Mouse (Mus musculus) heart, postnatal 4 days (tissue): ENCODE data around the gene Anpep. TPM values are rescaled to one million over a fixed set of nuclear protein-coding genes. Genes with fewer than 3 reads are reported as not detected.

Experiments used
- DNase-seq: peaks from one replicate; pipeline ENCODE4 v3.0.0; 2021
- total RNA-seq, 2 experiments: library from RNA; stranded (reverse); gene quantifications; 2 replicates each; pipeline ENCODE4 v1.2.3; 2021

Gene Anpep
- total RNA-seq, 2 experiments from 2014 or later = 21.0 to 21.4 TPM

DNA sequence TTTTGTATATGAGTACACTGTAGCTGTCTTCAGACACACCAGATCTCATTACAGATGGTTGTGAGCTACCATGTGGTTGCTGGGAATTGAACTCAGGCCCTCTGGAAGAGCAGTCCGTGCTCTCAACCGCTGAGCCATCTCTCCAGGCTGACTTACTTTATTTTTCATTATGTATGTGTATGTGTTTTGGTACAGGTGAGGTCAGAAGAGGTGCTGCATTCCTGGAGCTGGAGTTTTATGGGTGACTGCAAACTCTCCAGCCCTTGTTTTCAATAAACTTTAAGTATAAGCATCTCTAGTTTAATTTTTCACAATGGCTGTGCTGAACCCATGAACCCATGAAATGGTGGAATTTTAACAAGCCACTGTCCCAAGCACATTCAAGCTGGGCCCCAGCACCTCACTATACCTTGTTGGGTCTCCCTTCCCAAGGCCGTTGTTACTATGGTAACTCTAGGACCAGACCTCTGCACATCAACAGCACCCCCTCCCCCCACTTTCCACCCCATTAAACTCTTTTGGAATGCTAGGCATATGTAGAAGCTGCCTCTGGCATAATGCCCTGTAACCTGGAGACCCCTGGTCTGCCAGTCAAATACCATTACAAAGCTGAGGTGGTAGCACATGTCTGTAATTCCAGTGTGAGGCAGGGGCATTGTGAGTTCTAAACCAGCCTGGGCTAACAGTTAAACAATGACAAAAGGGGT lies 5.6 kb upstream of the Anpep start:
- no peak for DNase-seq

DNA sequence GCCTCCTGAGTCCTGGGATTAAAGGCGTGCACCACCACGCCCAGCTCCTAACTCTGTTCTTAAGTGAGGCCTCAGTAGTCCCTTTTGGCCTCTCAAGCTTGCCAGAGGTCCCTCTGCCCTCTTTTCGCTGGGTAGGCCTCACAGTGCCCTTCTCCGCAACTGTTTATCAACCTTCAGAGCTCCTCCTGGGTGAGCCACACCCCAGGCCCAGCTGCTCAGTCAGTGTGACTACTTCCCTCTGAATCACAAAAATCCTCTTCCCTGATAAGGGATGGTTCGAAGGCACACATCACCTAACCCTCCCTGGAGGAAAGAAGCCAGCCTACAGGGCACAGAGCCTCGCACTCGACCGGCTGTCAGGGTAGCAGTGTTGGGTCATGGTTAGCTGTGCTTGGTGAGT lies 935 bp upstream of the Anpep start:
- DNase-seq = no peak

DNA sequence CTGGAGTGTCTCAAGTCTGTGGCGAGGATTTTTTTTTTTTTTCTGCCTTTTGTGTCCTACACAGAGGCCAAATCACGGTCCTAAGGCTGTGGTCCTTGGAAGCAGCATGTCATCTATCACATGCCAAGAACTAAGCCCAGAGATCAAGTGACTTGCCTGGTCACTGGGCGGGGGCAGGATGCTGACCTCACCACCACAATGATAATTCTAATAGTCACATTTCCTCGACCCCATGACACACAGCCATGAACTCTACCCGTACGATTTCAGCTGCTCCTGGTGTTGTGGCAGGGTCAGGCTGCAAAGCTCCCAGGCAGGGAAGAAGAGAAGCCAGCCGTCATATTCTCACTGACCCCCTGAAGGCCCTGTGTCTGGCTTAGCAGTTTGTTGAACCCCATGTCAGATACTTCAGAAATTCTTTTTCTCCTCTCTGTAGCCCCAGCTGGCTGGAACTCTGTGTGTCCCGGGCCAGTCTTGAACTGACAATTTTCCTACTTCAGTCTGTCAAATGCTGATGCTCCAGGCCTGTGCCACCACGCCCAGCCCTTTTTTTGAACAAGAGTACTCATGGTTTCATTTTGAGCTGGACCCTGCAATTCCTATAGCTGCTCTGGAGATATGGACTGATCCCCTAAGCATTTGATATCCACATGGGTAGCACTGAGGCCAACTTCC lies 1.8 kb downstream of the Anpep start:
- peak; percentile 16 for DNase-seq

DNA sequence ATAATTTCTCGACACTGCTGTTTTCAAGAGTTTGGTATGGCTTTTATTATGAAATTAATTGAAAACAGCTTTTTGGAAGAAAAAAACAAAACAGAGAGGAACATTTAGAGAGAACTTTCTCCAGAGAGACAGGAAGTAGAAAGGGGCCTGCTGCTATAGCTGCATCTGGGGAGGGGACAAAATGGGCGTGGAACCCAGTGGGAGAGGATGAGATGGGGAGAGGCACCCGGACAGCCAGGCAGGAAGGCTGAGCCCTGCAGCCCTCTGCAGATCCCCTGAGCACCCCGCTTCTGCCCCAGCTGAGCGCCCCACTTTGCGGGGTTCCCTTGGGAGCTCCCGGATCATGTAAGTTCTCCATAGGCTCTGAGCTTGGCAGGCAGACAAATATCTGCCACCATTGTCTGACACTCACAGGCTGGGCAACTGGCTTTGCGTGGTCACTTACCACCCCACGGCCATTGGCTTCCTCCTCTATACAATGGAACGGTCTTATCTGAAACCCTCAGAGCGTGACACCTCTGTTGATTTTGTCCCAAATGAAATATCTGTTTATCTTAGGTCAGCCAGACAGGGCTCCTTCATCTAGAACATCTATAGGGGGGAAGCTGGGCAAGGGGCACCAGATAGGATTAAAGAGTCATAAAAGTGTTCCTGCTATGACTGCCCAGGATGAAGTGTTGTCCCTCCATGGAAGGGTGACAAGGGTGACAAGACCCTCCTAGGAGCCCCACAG lies 2.5 kb downstream of the Anpep start:
- DNase-seq = peak; percentile 40

DNA sequence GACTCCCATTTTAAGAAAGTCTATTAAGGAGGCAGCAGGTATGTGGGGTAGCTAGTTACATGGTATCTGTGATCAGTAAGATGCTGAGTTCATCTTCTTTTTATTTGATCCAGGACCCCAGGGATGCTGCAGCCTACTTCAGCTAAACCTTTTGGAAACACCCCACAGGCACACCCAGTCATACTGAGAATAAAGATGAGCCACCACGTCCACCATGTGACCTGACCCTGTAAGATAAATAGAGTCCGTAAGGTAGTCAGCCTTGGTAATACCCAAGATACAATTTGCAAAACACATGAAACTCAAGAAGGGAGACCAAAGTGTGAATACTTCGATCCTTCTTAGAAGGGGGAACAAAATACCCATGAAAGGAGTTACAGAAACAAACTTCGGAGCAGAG lies 4.6 kb downstream of the Anpep start:
- no peak for DNase-seq

DNA sequence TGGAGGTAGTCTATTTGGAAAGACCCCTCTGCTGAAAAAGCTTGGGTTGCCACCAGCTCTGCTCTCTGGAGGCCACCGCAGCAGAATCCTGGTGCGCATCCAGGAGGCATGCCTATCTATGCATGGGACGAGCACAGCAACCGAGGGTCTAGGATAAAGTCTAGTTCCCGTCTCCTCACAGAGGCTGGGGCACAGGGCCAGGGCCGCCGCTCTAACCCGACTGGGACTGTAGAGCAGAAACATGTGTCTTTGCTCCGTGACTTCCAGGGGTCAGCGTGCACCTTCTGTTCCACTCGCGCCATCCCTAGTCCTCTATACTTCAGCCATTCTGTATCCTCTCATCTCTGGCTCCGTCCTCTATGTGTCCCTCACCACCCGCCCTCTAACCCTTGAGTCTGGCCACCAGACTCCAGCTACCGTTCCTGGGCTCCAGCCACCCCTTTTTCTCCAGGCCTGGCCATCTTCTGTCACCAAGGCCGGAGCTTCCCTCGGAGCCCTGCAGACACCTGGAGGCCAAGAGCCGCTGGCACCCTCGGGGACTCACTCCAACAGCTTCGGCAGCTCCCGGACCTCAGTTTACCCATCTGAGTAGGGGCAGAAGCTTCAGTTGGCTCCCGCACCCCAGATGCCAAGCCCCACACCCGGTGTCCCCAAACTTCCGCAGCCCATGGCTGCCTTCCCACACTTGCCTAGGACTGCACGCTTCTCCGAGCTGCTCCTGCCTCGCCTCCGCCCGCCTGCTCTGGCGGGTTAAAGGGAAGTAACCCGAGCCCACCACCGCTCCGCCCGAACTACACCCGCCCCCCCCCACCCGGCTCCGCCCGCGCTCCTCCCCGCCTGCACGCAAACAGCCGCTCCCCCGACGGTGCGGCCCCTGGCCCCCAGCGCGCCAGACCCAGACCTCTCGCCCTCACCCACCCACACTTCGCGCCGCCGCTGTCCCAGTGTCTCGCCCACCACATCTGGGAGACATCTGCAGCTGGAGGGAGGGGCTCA lies 13.1 kb downstream of the Anpep start:
- DNase-seq = peak; percentile 50

DNA sequence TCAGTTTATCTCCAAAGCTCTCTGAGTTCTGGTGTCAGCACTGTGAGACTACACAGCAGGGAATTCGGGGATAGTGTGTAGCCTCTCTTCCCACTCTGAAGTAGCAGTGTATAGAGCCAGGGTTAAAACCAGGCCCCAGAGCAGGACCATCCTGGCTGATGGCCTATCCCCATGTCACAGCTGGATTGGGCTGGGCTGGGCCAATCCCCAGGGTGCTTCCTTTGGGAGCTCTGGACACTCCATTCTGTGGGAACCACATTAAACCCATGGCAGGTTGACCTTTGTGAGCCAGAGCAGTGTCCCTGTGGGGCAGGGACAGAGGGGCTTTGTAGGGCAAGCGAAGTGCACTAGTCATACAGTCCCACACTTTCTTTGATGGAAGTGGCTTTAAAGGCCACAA lies 14.5 kb downstream of the Anpep start:
- DNase-seq = peak; percentile 29

DNA sequence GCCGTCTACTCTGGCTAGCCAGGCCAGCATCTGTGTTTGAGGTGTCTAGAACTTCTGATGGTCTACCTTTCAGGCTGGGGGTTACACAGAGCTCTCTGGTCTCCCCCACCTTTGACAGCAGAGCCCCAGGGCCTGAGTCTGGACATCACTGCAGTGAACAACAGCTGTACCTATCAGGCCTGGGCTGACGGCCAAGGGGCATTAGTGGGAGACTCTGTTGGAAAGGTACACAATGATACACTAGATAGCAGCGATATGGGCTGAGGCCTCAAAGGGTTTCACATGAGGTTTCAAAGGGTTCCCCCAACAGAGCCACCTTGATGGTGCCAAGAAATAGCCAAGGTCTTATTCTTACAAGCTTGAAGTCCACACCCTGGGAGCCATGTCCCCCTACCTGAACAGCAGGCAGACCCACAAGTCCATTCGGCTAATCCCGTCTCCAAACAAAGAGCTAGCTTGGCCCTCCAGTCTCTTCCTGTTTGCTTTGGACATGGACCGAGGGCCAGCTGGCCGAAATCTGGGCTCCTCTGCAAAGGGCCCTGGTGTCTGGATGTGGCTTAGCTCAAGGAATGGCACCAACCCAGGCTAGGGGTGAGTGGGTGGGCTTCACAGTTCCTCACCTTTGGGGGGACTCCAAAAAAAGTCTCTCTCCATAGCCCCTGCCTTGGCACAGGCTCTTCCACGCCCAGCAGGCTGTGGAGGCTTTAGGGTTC lies 16.6 kb downstream of the Anpep start:
- DNase-seq = peak; percentile 59

DNA sequence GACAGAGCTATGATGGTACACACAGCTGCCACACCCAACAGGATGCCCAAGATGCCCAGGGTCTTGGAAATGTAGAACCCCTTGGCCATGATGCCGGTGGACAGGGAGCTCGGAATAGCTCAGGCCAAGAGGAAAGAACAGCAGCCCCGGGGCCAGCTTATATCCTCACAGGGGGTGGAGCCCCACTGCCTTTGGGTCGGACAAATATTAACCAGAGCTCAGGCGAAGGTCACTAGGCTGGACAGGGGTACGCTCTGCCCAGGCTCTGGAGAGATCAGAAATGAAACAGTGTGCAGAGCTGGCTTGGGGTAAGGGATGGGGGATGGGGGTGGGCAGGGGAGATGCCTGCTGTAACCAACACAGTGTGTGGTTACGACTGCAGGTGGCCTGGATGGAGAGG lies 18.7 kb downstream of the Anpep start:
- no peak for DNase-seq

DNA sequence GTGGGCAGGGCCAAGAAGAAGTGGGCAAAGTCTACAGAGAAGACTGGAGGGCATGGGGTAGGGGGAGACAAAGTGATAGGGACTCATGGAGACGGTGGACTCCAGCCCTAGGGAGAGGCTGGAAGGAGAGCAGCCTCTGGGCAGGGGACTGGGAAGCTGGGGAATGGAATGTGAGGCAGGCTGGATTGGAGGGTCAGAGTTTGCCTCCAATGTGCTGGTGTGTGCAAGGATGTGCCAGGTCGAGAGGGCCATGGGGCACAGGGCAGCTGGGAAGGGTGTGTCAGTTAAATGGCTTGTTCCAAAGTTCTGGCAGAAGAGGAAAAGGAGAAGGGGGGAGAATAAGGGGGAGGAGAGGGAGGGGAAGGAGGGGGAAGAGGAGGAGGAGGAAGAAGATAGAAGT lies 23.6 kb downstream of the Anpep start:
- no peak for DNase-seq

DNA sequence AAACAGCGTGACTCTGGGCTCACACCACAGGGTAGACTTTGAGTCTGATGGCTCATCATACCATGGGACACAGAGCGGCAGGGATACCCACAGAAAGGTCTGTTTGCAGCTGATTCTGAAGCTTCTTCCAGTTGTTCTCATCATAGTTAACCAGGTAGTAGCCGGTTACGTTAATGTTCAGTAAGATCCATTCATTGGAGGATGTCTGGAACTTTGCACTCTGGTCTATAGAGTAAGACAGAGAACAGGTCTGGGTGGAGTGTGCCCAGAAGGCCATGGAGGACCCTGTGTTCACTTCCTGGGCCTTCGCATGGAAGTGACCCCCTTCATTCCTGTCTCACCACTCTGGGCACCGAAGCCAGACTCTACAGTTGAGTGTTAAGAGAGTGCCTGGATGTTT lies 25.7 kb downstream of the Anpep start:
- DNase-seq = no peak

DNA sequence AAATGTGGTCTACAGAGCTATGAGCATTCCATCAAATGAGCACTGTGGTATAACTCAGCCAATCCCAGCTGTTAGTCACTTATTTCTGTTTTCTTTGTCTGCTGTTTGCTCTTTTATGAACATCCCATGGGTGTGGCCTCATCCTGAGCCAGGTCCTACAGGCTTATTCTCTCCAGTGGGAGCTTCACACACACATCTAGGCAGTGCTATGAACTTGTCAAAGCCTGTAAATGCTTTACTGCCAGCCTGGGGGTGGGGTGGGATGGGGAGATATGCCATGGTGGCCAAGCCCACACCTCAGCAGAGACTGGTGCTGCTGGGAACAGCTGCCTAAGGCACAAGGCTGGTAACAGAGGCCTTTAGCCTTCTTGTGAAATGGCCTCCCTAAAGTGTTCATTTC lies 27.9 kb downstream of the Anpep start:
- DNase-seq = no peak

DNA sequence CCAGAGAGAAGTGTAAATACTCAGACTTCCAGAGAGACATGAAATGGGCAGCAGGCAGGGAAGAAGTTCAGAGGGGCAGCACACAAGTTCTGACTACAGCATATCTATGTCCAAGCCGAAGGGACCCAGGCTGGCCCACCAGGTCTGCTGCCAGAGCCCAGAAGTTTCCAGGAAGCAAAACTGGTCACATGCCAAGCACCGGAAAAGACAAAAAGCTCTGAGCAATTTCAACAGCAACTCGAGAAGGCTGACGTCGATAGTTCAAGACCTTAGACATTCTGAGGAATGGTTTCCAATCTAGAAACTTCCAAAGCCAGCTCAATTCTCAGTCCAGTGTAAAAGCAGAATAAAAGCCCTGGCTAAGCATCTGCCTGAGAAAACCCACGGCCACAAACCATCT lies 29.3 kb downstream of the Anpep start:
- peak; percentile 59 for DNase-seq

DNA sequence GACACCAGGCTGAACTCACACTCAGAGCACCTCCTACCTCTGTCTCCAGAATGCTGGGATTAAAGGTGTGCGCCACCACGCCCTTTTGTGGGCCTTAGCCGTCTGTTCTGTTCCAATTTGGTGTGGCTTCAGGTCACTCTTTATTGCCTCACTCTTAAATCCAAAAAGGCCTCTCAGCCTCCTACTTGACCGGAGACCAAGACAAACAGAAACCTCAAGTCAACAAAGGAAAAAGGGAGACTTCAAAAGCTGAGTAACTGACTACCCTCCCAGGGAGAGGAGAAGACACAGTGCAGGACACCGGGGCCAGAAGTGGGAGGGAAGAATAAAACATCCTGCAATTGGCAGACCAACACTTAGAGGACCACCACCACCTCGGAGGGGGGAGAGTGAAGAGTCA lies 29.7 kb downstream of the Anpep start:
- DNase-seq = no peak

DNA sequence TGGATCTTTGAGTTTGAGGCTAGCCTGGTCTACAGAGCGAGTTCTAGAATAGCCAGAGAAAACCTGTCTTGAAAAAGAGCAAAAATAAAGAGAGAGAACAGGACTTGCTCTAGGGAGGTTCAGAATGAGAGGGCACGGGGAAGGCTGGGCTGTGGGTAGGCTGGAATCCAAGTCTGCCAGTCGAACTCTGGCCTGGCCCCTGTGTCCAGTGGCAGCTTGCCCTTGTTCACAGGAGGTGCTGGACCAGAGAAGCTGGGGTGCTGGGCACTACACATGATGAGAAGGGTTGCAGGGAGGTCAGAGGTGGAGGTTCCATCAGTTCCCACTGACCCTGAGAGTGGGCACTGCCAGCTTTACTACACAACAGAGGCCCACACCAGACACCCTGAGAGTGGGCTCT lies 32.5 kb downstream of the Anpep start:
- no peak for DNase-seq

DNA sequence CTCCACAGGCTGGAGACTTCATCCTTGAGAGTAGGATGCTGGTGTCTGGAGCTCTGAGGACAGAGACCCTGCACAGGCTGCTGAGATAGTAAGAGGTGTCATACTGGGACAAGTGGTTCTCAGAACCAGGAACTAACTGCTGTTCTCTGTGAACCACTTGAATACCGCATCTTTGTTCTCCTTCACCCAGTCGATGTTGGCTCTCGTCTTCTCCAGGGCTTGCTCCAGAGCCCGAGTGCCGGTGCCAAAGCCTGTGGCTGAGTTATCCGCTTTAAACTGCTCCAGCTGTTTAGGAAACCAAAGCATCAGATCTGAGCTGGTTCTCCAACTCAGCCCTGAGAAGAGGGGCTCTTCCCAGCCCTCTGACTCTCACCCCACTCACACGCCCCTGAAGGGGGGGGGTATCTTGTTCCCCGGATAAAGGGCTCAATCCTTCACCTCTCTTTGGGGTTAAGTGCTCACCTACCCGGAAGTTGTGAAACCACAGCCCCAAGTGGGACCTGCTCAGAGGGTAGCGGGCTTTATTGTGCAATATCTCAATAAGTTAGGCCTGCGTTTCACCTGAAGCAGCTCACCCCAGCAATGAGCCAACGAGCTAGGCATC lies 38.7 kb downstream of the Anpep start:
- no peak for DNase-seq

DNA sequence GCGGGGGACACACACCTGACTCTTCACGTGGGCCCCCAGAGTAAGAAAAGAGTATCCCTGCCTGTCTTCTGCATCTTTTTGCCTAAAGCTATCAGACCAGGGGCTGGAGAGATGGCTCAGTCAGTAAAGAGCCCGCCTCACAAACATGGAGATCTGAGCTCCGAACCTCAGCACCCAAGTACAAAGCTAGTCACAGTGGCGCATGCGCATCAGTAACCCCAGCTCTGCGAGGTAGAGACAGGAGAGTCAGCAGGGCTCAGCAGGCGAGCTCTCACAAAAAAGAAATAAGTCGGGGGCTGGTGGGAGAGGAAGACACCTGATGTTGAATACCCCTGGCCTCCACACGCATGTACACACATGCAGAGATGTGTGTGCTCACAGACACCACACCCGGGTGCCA lies 40.9 kb downstream of the Anpep start:
- no peak for DNase-seq

DNA sequence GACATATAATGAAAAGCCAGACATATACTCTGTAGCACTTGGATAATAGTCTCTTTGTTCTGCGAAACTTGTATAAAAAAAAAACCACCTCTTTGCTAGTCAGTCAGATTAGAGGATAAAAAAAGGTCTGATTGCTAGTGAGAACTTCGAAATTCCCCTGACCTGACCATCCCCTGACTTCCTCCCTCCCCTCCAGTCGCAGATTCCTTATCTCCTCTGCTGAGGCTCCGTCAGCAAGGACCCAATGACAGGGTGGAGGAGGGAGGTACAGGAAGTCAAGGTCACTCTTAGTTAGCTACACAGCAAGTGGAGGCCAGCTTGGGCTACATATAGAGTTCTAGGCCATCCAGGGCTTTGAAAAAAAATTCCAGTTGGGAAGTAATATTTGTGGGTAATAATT lies 41.3 kb downstream of the Anpep start:
- no peak for DNase-seq

DNA sequence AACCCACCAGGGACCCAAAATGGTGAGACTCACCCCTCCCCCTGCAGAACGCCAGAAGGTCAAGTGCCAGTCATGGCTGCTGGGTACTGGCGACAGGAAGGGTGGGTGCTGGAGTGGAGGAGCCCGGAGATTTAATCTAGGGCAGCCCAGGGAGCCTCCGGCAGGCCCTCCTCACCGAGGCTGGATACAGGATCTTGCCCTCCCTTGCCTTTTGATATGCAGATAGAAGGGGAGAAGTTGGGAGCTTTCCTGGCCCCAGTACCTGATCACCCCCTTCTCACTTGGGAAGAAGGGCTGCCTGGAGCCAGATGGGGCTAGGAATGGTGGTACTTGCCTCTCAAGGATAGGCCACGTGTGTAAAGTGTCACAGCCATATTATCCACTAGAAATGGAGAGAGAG lies 42.5 kb downstream of the Anpep start:
- DNase-seq = no peak

DNA sequence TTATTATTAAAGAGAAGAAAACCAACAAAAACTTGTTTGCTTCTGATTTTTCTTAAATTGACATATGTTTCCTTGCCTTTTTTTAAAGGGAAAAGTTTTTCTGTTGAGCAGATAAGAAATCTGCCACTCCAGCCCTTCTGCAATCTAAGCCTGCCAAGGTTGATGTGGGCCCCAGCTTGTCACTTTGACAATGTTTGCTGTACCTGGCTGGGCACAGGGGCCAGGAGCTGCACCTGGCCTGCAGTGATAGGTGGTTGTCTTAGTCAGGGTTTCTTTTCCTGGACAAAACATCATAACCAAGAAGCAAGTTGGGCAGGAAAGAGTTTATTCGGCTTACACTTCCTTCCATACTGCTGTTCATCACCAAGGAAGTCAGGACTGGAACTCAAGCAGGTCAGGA lies 47.5 kb downstream of the Anpep start:
- no peak for DNase-seq
